Mouse (Mus musculus) left cerebral cortex, adult 18-20 months (tissue): ENCODE measurements around the gene Popdc2. TPM values are rescaled to one million over a fixed set of nuclear protein-coding genes. Genes with fewer than 3 reads are reported as not detected.

ENCODE experiments used
- DNase-seq, 2 experiments: peaks; one replicate each; pipeline ENCODE4 v3.0.0; 2021 to 2022; ENCODE audit warnings: low spot score in 2 of 2, mixed read lengths in 1 of 2
- total RNA-seq, 2 experiments: library from RNA; stranded (reverse); gene quantifications; 2 replicates each; pipeline ENCODE4 v1.2.3; 2021

The Popdc2 gene
- total RNA-seq, 2 experiments from 2014 or later = 0.89 to 1.3 TPM

- DNase-seq = no peak
These were observed 37.1 kb downstream of the Popdc2 start for GRCm38 (mm10) chr16:38399076-38399475.

- peak; percentile 12 to 20 for DNase-seq
These were observed 37.7 kb downstream of the Popdc2 start for GRCm38 (mm10) chr16:38399531-38400231.

GRCm38 (mm10) chr16:38400311-38400960 is 38.4 kb downstream of the Popdc2 start:
- DNase-seq = no peak

- no peak for DNase-seq
These were observed 39.5 kb downstream of the Popdc2 start for GRCm38 (mm10) chr16:38401468-38401867.

- no peak for DNase-seq
These were observed 41.6 kb downstream of the Popdc2 start for GRCm38 (mm10) chr16:38403639-38404038.

GRCm38 (mm10) chr16:38406293-38406692 is 44.3 kb downstream of the Popdc2 start:
- DNase-seq = no peak

- no peak for DNase-seq
These were observed 44.7 kb downstream of the Popdc2 start for GRCm38 (mm10) chr16:38406708-38407107.

- no peak for DNase-seq
These were observed 45.6 kb downstream of the Popdc2 start for GRCm38 (mm10) chr16:38407584-38407983.

- DNase-seq = no peak
These were observed 46.4 kb downstream of the Popdc2 start for GRCm38 (mm10) chr16:38408416-38408815.

- no peak for DNase-seq
These were observed 52.9 kb downstream of the Popdc2 start for GRCm38 (mm10) chr16:38414953-38415352.

GRCm38 (mm10) chr16:38425374-38425773 is 63.4 kb downstream of the Popdc2 start:
- no peak for DNase-seq

GRCm38 (mm10) chr16:38425799-38426198 is 63.8 kb downstream of the Popdc2 start:
- no peak for DNase-seq

Other genes starting within 250 kb of the Popdc2 start
- not detected for gene Nr1i2, start 67.4 kb upstream of the Popdc2 start, total RNA-seq
- 1 to 10 TPM in 1 of 2 experiments, under 1 TPM in 1; 0.82 to 1.5 TPM for gene Maats1, start 20.1 kb upstream of the Popdc2 start, total RNA-seq
- 100 to 1,000 TPM; 140 to 142 TPM for gene Cox17, start 15.2 kb upstream of the Popdc2 start, total RNA-seq
- gene Gm21987, start 15.2 kb upstream of the Popdc2 start, total RNA-seq = not detected
- gene Pla1a, start 70.9 kb downstream of the Popdc2 start, total RNA-seq = 1 to 10 TPM in 1 of 2 experiments, under 1 TPM in 1; 0.94 to 1.0 TPM
- 10 to 100 TPM; 61.6 to 63.2 TPM for gene Adprh, start 90.5 kb downstream of the Popdc2 start, total RNA-seq
- under 1 TPM; 0.30 to 0.65 TPM for gene Cd80, start 93.4 kb downstream of the Popdc2 start, total RNA-seq
- gene Timmdc1, start 160.5 kb downstream of the Popdc2 start, total RNA-seq = 10 to 100 TPM; 33.9 to 36.2 TPM
- 10 to 100 TPM; 43.4 TPM for gene Poglut1, start 188.0 kb downstream of the Popdc2 start, total RNA-seq
- 10 to 100 TPM; 20.8 to 21.0 TPM for gene Tmem39a, start 196.5 kb downstream of the Popdc2 start, total RNA-seq